ENCODE assay signal across 24 mouse cellular contexts in genomic region chr4:89131795-89132194, GRCm38 (mm10). TPM values are rescaled to one million over a fixed set of nuclear protein-coding genes. Genes with fewer than 3 reads are reported as not detected.
A peak's percentile ranks its signal among the peaks of the same experiment; 100 is the strongest.
DNase-seq lines count a peak whose midpoint lies in the region; ATAC-seq and TF ChIP-seq lines count a peak whose summit lies in the region.
"Had no signal": no experiment of that assay in that cellular context is flagged by ENCODE, and none has a peak within 500 bp of the region (broad histone marks: within the 10 kb centered on the region; RNA-seq: fewer than 3 reads in every experiment).

No protein-coding gene starts in this region.

- DNase-seq in heart, adult 11 months, result peak; percentile 5
- DNase-seq in heart, postnatal 36 days, result no peak
- peak; percentile 49 for DNase-seq in R1 (ENCODE audit: low read depth, low spot score)
- peak; percentile 34 for DNase-seq in splenic B cell, adult 2 months (ENCODE audit: low read depth, low spot score)
- DNase-seq in left cerebral cortex, postnatal 36 days (ENCODE audit: low spot score in 2 of 2), result no peak
- DNase-seq in cerebellum, adult 2 months, result no peak
- DNase-seq in midbrain, postnatal 0 days (ENCODE audit: low spot score), result no peak
- DNase-seq: adrenal gland, postnatal 10 days; adrenal gland, postnatal 36 days; cerebellum, adult 18-20 months; cerebellum, adult 9-11 months; cerebellum, postnatal 25 days; forebrain, postnatal 0 days; gastrocnemius, adult 2 months; gastrocnemius, postnatal 14 days had no signal

- H3K4me2 ChIP-seq in midbrain, postnatal 0 days (ENCODE audit: low read depth, low read length, poor library complexity, severe bottlenecking), result no peak overlapping the region
- H3K4me2 ChIP-seq: embryonic facial prominence, embryonic 12.5 days; embryonic facial prominence, embryonic 15.5 days; heart, embryonic 11.5 days; hindbrain, embryonic 13.5 days had no signal

- no peak overlapping the region for H3K4me3 ChIP-seq in cerebellum, adult 2 months (replicated peaks; ENCODE audit: insufficient read depth, low read depth, low read length)
- no peak overlapping the region for H3K4me3 ChIP-seq in midbrain, postnatal 0 days (ENCODE audit: low read depth, low read length)
- H3K4me3 ChIP-seq: embryonic facial prominence, embryonic 12.5 days; embryonic facial prominence, embryonic 15.5 days; gastrocnemius, adult 2 months; hindbrain, embryonic 10.5 days; hindbrain, embryonic 13.5 days had no signal

- 91% methylated on average over 3 of the region's 3 CpGs for WGBS in cerebellum, adult 2 months
- WGBS in midbrain, postnatal 0 days, result 89% methylated on average over 3 of the region's 3 CpGs

- ATAC-seq in megakaryocyte, adult 5-6 weeks (ENCODE audit: poor library complexity, severe bottlenecking), result peak; percentile 61
- ATAC-seq in midbrain, postnatal 0 days (ENCODE audit: low FRiP score), result no peak
- ATAC-seq: forebrain, embryonic 14.5 days; forebrain, postnatal 0 days; hindbrain, embryonic 16.5 days; intestine, postnatal 0 days had no signal

- no peaks in the 10 kb centered on the region for H3K27me3 ChIP-seq in splenic B cell, adult 2 months (ENCODE audit: control insufficient read depth, insufficient read depth, low read length, poor library complexity, severe bottlenecking)
- no peaks in the 10 kb centered on the region for H3K27me3 ChIP-seq in cerebellum, adult 2 months (ENCODE audit: control insufficient read depth, insufficient read depth, low read length)
- no peaks in the 10 kb centered on the region for H3K27me3 ChIP-seq in midbrain, postnatal 0 days (ENCODE audit: insufficient read depth, low read length)
- H3K27me3 ChIP-seq: embryonic facial prominence, embryonic 12.5 days; embryonic facial prominence, embryonic 15.5 days had no signal

- no peak overlapping the region for H3K9ac ChIP-seq in midbrain, postnatal 0 days (replicated peaks; ENCODE audit: low read length, poor library complexity, severe bottlenecking)
- H3K9ac ChIP-seq: embryonic facial prominence, embryonic 12.5 days; embryonic facial prominence, embryonic 15.5 days; forebrain, postnatal 0 days; hindbrain, embryonic 13.5 days had no signal

- H3K27ac ChIP-seq in cerebellum, adult 2 months (ENCODE audit: insufficient read depth, low read length), result no peak overlapping the region
- no peak overlapping the region for H3K27ac ChIP-seq in midbrain, postnatal 0 days (ENCODE audit: low read depth, low read length)
- H3K27ac ChIP-seq: embryonic facial prominence, embryonic 12.5 days; embryonic facial prominence, embryonic 15.5 days; gastrocnemius, adult 2 months; hindbrain, embryonic 10.5 days; hindbrain, embryonic 13.5 days had no signal

- no peak for TF ChIP-seq POLR2A in cerebellum, adult 2 months (IDR thresholded peaks at IDR 0.05; ENCODE audit: borderline replicate concordance, insufficient read depth, low read length)

- no peak for TF ChIP-seq CTCF in cerebellum, adult 2 months (IDR thresholded peaks at IDR 0.05; ENCODE audit: borderline replicate concordance, insufficient read depth, low read depth, low read length)
- no peak for TF ChIP-seq CTCF in midbrain, postnatal 0 days (IDR thresholded peaks at IDR 0.05)

- H3K9me3 ChIP-seq in midbrain, postnatal 0 days (ENCODE audit: low read length), result no peaks in the 10 kb centered on the region
- H3K9me3 ChIP-seq: embryonic facial prominence, embryonic 12.5 days; embryonic facial prominence, embryonic 15.5 days; hindbrain, embryonic 10.5 days; hindbrain, embryonic 13.5 days had no signal

- H3K4me1 ChIP-seq in cerebellum, adult 2 months (ENCODE audit: control insufficient read depth, insufficient read depth, low read length), result no peaks in the 10 kb centered on the region
- H3K4me1 ChIP-seq in midbrain, postnatal 0 days (ENCODE audit: insufficient read depth, low read length), result 0 out of 2 replicates have a peak, but pooled peaks cover 2% of the 10 kb centered on the region

- H3K36me3 ChIP-seq in splenic B cell, adult 2 months (ENCODE audit: control insufficient read depth, insufficient read depth, low read length, poor library complexity, severe bottlenecking), result no peaks in the 10 kb centered on the region
- H3K36me3 ChIP-seq in midbrain, postnatal 0 days (ENCODE audit: insufficient read depth, low read length), result no peaks in the 10 kb centered on the region
- H3K36me3 ChIP-seq: embryonic facial prominence, embryonic 12.5 days; embryonic facial prominence, embryonic 15.5 days; hindbrain, embryonic 10.5 days; hindbrain, embryonic 13.5 days had no signal

- intact Hi-C loops in heart, postnatal 36 days (cut with DNase I), result no loop called here
- intact Hi-C loops in left cerebral cortex, postnatal 36 days (cut with DNase I), result no loop called here

RNA-seq across cellular contexts. Expression of gene Mtap, which starts 5.1 kb away (rescaled TPM):
- total RNA-seq in heart, postnatal 36 days (2021), result 10 to 100 TPM; 20.5 to 21.0 TPM
- 17.6 and 21.3 TPM in 2 replicates for total RNA-seq in megakaryocyte, adult 5-6 weeks (2015)
- total RNA-seq in megakaryocyte, adult 5-6 weeks (2017), result 16.7 and 18.2 TPM in 2 replicates
- total RNA-seq in left cerebral cortex, postnatal 36 days (2021), result 1 to 10 TPM; 8.8 to 9.4 TPM
- 12.6 and 12.9 TPM in 2 replicates for polyA plus RNA-seq in cerebellum, adult 2 months (2012; rRNA removed)
- 7.6 and 8.6 TPM in 2 replicates for total RNA-seq in midbrain, postnatal 0 days (2014; rRNA removed)
- polyA plus RNA-seq in midbrain, postnatal 0 days (2015; fragmentation: Nextera tagmentation; extraction: Ambion mirVana), result 15.1 and 16.3 TPM in 2 replicates

Comparison
In these comparisons a context has a peak if more than half of its experiments do, and no peak if none do; other contexts are left out.
1. DNase-seq: peak in heart, adult 11 months (single experiment), R1 (single experiment) and splenic B cell, adult 2 months (single experiment); none in heart, postnatal 36 days (0 of 2), left cerebral cortex, postnatal 36 days (0 of 2), cerebellum, adult 2 months (0 of 2) and midbrain, postnatal 0 days (single experiment).